Mouse (Mus musculus) embryonic facial prominence, embryonic 11.5 days (tissue): ENCODE results near the gene Irx4. TPM values are rescaled to one million over a fixed set of nuclear protein-coding genes. Genes with fewer than 3 reads are reported as not detected.

Experiments used
- ATAC-seq: fragments of 200-750 bp; cut with Nextera tagmentation; replicated peaks from 2 replicates; pipeline ENCODE4 v1.8.0; 2017; ENCODE audit warnings: low read depth; ENCODE audit not compliant: insufficient number of reproducible peaks, low FRiP score, low TSS enrichment
- DNase-seq: peaks from one replicate; pipeline ENCODE4 v3.0.0-alpha.2; 2015; ENCODE audit warnings: low spot score
- H3K27ac ChIP-seq: fragments of 300-500 bp; sonication (generic); replicated peaks from 2 replicates; pipeline ENCODE4 v1.5.1; 2014; ENCODE audit warnings: mild to moderate bottlenecking, low read depth, low read length, control low read depth
- H3K27me3 ChIP-seq: fragments of 300-500 bp; sonication (generic); 2 replicates; pipeline ENCODE4 v1.6.1; 2014; ENCODE audit warnings: mild to moderate bottlenecking, low read length, moderate library complexity, mixed read lengths; ENCODE audit not compliant: control insufficient read depth, insufficient read depth
- H3K36me3 ChIP-seq: fragments of 300-500 bp; sonication (generic); replicated peaks from 2 replicates; pipeline ENCODE4 v1.6.1; 2014; ENCODE audit warnings: low read depth, mild to moderate bottlenecking, low read length, moderate library complexity, mixed read lengths; ENCODE audit not compliant: control insufficient read depth, insufficient read depth
- H3K4me1 ChIP-seq: fragments of 300-500 bp; sonication (generic); 2 replicates; pipeline ENCODE4 v1.6.1; 2014; ENCODE audit warnings: low read length, mixed read lengths; ENCODE audit not compliant: control insufficient read depth, insufficient read depth
- H3K4me2 ChIP-seq: fragments of 300-500 bp; sonication (generic); 2 replicates; pipeline ENCODE4 v1.6.1; 2014; ENCODE audit warnings: low read depth, mild to moderate bottlenecking, control low read depth, low read length, moderate library complexity
- H3K4me3 ChIP-seq: fragments of 300-500 bp; sonication (generic); 2 replicates; pipeline ENCODE4 v1.5.1; 2014; ENCODE audit warnings: low read depth, low read length, control low read depth
- H3K9ac ChIP-seq: fragments of 300-500 bp; sonication (generic); replicated peaks from 2 replicates; pipeline ENCODE4 v1.6.1; 2014; ENCODE audit warnings: mild to moderate bottlenecking, control low read depth, low read length
- H3K9me3 ChIP-seq: fragments of 300-500 bp; sonication (generic); replicated peaks from 2 replicates; pipeline ENCODE4 v1.6.1; 2016; ENCODE audit warnings: mild to moderate bottlenecking, low read length, inconsistent platforms, mixed read lengths; ENCODE audit not compliant: control insufficient read depth
- WGBS: fragments of 180-500 bp; shearing (Covaris S2); extraction: QIAGEN DNeasy Blood & Tissue Kit; methylation state at CpG from one replicate; pipeline ENCODE4 v1.1.7; 2014; 5-methylcytosine and 5-hydroxymethylcytosine counted together
- polyA plus RNA-seq: library from polyadenylated mRNA; unstranded; fragments of >200 nt; fragmentation: Nextera tagmentation; extraction: Ambion mirVana; gene quantifications from 2 replicates; pipeline ENCODE4 v1.2.1, GENCODE M21; 2014

Gene Irx4
- 2.1 and 2.8 TPM in 2 replicates for polyA plus RNA-seq

GRCm38 (mm10) chr13:73260354-73261035 lies at the start of gene Irx4:
TSS of gene Irx4 (plus strand) at chr13:73260479.
- peak within 1 kb of the TSS; percentile 47 for H3K4me3 ChIP-seq
- under 1% methylated on average over 75 of the region's 86 CpGs for WGBS
- peaks cover 10% of the 10 kb centered on the region; the same call in 1 of the 2 replicates for H3K4me1 ChIP-seq
- H3K36me3 ChIP-seq: no peaks in the 10 kb centered on the region
- no peak for ATAC-seq
- no peak for DNase-seq
- H3K9ac ChIP-seq: 0 out of 2 replicates have a peak within 1 kb of the TSS, but pooled peaks have one; percentile 13
- H3K27ac ChIP-seq: no peak within 1 kb of the TSS
- H3K4me2 ChIP-seq: peak within 1 kb of the TSS; percentile 90
- no peaks in the 10 kb centered on the region for H3K9me3 ChIP-seq
- peaks cover 78% of the 10 kb centered on the region for H3K27me3 ChIP-seq

GRCm38 (mm10) chr13:73214301-73214700 lies 46.0 kb upstream of the Irx4 start:
- H3K27ac ChIP-seq: no peak overlapping the region
- DNase-seq (no peak), ATAC-seq (no peak)
- H3K36me3 ChIP-seq: no peaks in the 10 kb centered on the region
- H3K4me1 ChIP-seq: no peaks in the 10 kb centered on the region
- H3K4me2 ChIP-seq: no peak overlapping the region
- WGBS: 65% methylated on average over 10 of the region's 10 CpGs
- no peaks in the 10 kb centered on the region for H3K27me3 ChIP-seq
- no peak overlapping the region for H3K4me3 ChIP-seq
- no peaks in the 10 kb centered on the region for H3K9me3 ChIP-seq
- H3K9ac ChIP-seq: no peak overlapping the region

GRCm38 (mm10) chr13:73236461-73236860 lies 23.8 kb upstream of the Irx4 start:
- H3K9ac ChIP-seq: no peak overlapping the region
- H3K4me2 ChIP-seq: no peak overlapping the region
- WGBS: 49% methylated on average over 8 of the region's 8 CpGs
- no peaks in the 10 kb centered on the region for H3K9me3 ChIP-seq
- no peak overlapping the region for H3K27ac ChIP-seq
- ATAC-seq (no peak), DNase-seq (no peak)
- no peaks in the 10 kb centered on the region for H3K27me3 ChIP-seq
- no peaks in the 10 kb centered on the region for H3K36me3 ChIP-seq
- no peaks in the 10 kb centered on the region for H3K4me1 ChIP-seq
- no peak overlapping the region for H3K4me3 ChIP-seq

- no peaks in the 10 kb centered on the region for H3K4me1 ChIP-seq
- H3K36me3 ChIP-seq: no peaks in the 10 kb centered on the region
- H3K4me2 ChIP-seq: no peak overlapping the region
- no peak overlapping the region for H3K27ac ChIP-seq
- no peaks in the 10 kb centered on the region for H3K9me3 ChIP-seq
- DNase-seq (no peak), ATAC-seq (no peak)
- no peaks in the 10 kb centered on the region for H3K27me3 ChIP-seq
- no peak overlapping the region for H3K9ac ChIP-seq
- H3K4me3 ChIP-seq: no peak overlapping the region
- 74% methylated on average over 4 of the region's 4 CpGs for WGBS
These were observed 21.0 kb upstream of the Irx4 start for GRCm38 (mm10) chr13:73239191-73239746.

GRCm38 (mm10) chr13:73242556-73242955 lies 17.7 kb upstream of the Irx4 start:
- DNase-seq (no peak), ATAC-seq (no peak)
- H3K4me3 ChIP-seq: no peak overlapping the region
- H3K27ac ChIP-seq: no peak overlapping the region
- no peaks in the 10 kb centered on the region for H3K27me3 ChIP-seq
- H3K4me2 ChIP-seq: no peak overlapping the region
- no peaks in the 10 kb centered on the region for H3K4me1 ChIP-seq
- no peak overlapping the region for H3K9ac ChIP-seq
- H3K36me3 ChIP-seq: no peaks in the 10 kb centered on the region
- H3K9me3 ChIP-seq: no peaks in the 10 kb centered on the region
- WGBS: 91% methylated on average over 5 of the region's 5 CpGs

GRCm38 (mm10) chr13:73246961-73247360 lies 13.3 kb upstream of the Irx4 start:
- WGBS: 87% methylated on average over 4 of the region's 4 CpGs
- H3K36me3 ChIP-seq: no peaks in the 10 kb centered on the region
- no peaks in the 10 kb centered on the region for H3K4me1 ChIP-seq
- H3K4me2 ChIP-seq: no peak overlapping the region
- DNase-seq (no peak), ATAC-seq (no peak)
- H3K27ac ChIP-seq: no peak overlapping the region
- no peaks in the 10 kb centered on the region for H3K27me3 ChIP-seq
- H3K9me3 ChIP-seq: no peaks in the 10 kb centered on the region
- H3K9ac ChIP-seq: no peak overlapping the region
- H3K4me3 ChIP-seq: no peak overlapping the region

- no peak overlapping the region for H3K9ac ChIP-seq
- no peaks in the 10 kb centered on the region for H3K4me1 ChIP-seq
- WGBS: 39% methylated on average over 7 of the region's 7 CpGs
- no peak for DNase-seq
- H3K27ac ChIP-seq: no peak overlapping the region
- H3K36me3 ChIP-seq: no peaks in the 10 kb centered on the region
- H3K27me3 ChIP-seq: no peaks in the 10 kb centered on the region; the same call in 1 of the 2 replicates
- H3K4me2 ChIP-seq: no peak overlapping the region
- H3K9me3 ChIP-seq: no peaks in the 10 kb centered on the region
- no peak for ATAC-seq
- no peak overlapping the region for H3K4me3 ChIP-seq
These were observed 9.1 kb upstream of the Irx4 start for GRCm38 (mm10) chr13:73251222-73251621.

- no peaks in the 10 kb centered on the region for H3K9me3 ChIP-seq
- no peak overlapping the region for H3K4me3 ChIP-seq
- H3K36me3 ChIP-seq: no peaks in the 10 kb centered on the region
- DNase-seq (no peak), ATAC-seq (no peak)
- H3K27me3 ChIP-seq: peaks cover 1% of the 10 kb centered on the region
- no peak overlapping the region for H3K9ac ChIP-seq
- WGBS: 53% methylated on average over 5 of the region's 5 CpGs
- H3K4me1 ChIP-seq: no peaks in the 10 kb centered on the region
- no peak overlapping the region for H3K27ac ChIP-seq
- no peak overlapping the region for H3K4me2 ChIP-seq
These were observed 8.3 kb upstream of the Irx4 start for GRCm38 (mm10) chr13:73252022-73252421.
